Mouse (Mus musculus): ENCODE measurements at regions not wholly inside any gene's neighbourhood (a gene's known extent, or its start where the extent isn't known, plus 50 kb on each side); places are given as distances from the start of the nearest gene placed in this dataset.

DNA sequence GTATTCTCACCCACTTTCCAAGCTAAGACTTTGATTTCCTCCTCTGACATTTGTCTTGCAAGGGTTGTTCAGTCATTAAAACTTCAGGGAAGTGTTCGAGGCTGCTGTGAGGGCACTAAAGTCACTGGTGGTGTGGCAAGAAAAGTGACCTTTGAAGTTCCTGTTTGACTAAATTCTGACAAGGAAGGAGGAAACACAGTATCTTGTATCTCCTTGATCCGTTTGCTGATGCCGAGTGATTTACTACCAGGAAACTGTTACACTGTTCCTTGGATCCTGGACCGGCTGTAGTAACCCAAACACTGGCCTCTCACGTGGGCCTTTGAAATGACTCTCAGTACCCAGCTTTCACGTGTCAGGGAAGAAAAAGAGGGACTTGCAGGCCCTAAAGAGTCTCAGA, 53.5 kb upstream of the Ralgapa2 start:
- TF ChIP-seq CTCF (IDR thresholded peaks at IDR 0.05; ENCODE audit: low read depth): no peak
- peak; percentile 95 for ATAC-seq
- no peaks in the 10 kb centered on the region for H3K9me3 ChIP-seq (ENCODE audit: control insufficient read depth)
- H3K27ac ChIP-seq (ENCODE audit: low read depth, low read length): no peak overlapping the region
- no peaks in the 10 kb centered on the region; the same call in 1 of the 2 replicates for H3K4me1 ChIP-seq (replicated peaks; ENCODE audit: control insufficient read depth, insufficient read depth, low read length)
- 16% methylated on average over 6 of the region's 6 CpGs for WGBS
- H3K4me2 ChIP-seq (replicated peaks; ENCODE audit: low read depth): no peak overlapping the region
- H3K9ac ChIP-seq (ENCODE audit: low read depth, low read length): no peak overlapping the region
- H3K36me3 ChIP-seq (ENCODE audit: control insufficient read depth, insufficient read depth): no peaks in the 10 kb centered on the region
- no peaks in the 10 kb centered on the region for H3K27me3 ChIP-seq (replicated peaks; ENCODE audit: control insufficient read depth, insufficient read depth, low read length)
- H3K4me3 ChIP-seq (ENCODE audit: low read depth, low read length): no peak overlapping the region

DNA sequence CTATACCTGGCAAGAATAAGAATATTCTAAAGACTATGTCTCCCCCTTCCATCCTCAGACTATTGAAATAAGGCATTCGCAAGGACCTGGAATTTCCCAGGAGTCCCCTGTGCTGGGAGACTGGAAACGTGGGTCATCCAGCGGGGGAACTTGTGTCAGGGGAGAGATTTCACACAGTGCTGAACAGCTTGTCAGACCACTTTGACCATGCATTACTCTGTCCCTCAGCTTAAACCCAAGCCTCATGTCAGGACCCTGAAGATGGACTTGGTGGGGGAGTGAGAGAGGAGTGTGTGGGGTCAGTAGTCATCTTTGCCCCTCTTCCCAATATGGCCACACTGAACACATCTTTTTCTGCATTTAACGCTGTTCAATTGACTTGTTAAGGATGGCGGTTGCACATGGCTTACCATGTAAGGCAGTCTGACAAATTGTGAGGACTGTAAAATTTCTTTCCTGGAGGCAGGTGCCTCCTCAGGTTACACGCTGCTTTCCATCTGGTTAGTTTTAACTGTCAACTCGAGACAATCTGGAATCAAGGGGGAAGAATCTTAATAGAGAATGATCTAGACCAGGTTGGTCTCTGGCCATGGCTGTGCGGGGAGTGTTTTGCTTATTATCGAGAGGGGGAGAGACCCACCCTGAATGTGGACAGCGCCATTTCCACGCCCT, 56.2 kb upstream of the Ralgapa2 start:
- no peak overlapping the region for H3K4me2 ChIP-seq (replicated peaks; ENCODE audit: low read depth)
- H3K27me3 ChIP-seq (replicated peaks; ENCODE audit: control insufficient read depth, insufficient read depth, low read length): no peaks in the 10 kb centered on the region
- no peaks in the 10 kb centered on the region for H3K4me1 ChIP-seq (replicated peaks; ENCODE audit: control insufficient read depth, insufficient read depth, low read length)
- no peak for ATAC-seq
- no peaks in the 10 kb centered on the region for H3K9me3 ChIP-seq (ENCODE audit: control insufficient read depth)
- WGBS: 71% methylated on average over 11 of the region's 11 CpGs
- no peak overlapping the region for H3K4me3 ChIP-seq (ENCODE audit: low read depth, low read length)
- H3K27ac ChIP-seq (ENCODE audit: low read depth, low read length): no peak overlapping the region
- H3K9ac ChIP-seq (ENCODE audit: low read depth, low read length): no peak overlapping the region
- no peak for TF ChIP-seq CTCF (IDR thresholded peaks at IDR 0.05; ENCODE audit: low read depth)
- H3K36me3 ChIP-seq (ENCODE audit: control insufficient read depth, insufficient read depth): no peaks in the 10 kb centered on the region

DNA sequence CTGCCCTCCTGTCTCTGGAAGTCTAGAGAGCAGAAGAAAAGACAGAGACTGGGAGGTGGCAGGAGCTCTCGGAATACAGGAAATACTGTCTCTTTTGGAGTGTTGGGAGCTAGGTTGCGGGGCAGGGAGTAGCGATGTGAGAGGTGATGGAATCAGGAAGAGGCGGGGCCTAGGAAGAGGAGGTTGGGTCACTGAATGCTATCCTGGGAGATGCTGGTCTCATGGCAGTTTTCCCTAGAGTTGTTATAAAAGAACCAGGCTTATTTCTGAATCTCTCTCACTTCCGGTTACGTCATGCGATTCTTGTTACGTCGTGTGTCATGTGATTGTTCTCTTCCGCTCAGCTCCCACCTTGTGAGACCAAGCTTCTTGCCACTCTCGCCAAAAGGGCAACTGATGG, 58.9 kb upstream of the Ralgapa2 start:
- no peaks in the 10 kb centered on the region for H3K36me3 ChIP-seq (ENCODE audit: control insufficient read depth, insufficient read depth)
- no peak overlapping the region for H3K4me2 ChIP-seq (replicated peaks; ENCODE audit: low read depth)
- no peak overlapping the region for H3K4me3 ChIP-seq (ENCODE audit: low read depth, low read length)
- H3K4me1 ChIP-seq (replicated peaks; ENCODE audit: control insufficient read depth, insufficient read depth, low read length): no peaks in the 10 kb centered on the region
- H3K27ac ChIP-seq (ENCODE audit: low read depth, low read length): no peak overlapping the region
- H3K9me3 ChIP-seq (ENCODE audit: control insufficient read depth): no peaks in the 10 kb centered on the region
- H3K9ac ChIP-seq (ENCODE audit: low read depth, low read length): no peak overlapping the region
- ATAC-seq: no peak
- no peaks in the 10 kb centered on the region for H3K27me3 ChIP-seq (replicated peaks; ENCODE audit: control insufficient read depth, insufficient read depth, low read length)
- 90% methylated on average over 11 of the region's 11 CpGs for WGBS
- no peak for TF ChIP-seq CTCF (IDR thresholded peaks at IDR 0.05; ENCODE audit: low read depth)

DNA sequence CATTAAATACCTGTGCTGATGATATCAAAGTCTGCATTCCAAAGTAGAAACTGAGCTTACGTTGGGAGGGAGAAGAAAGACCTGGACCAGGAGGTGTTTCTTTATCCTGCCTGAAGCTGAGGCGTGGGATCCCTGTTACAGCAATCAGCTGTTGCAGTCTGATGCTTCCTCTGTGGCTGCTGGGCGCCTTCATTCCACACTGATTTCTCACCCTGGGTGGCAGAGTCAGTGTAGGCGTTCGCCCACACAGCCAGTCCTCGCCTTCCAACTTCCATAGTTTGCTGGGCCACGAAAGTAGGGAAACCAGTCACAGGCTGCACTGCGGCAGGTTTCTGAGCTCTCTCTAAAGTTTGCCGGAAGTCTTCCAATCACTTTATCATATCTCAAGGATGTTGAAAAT, 59.7 kb upstream of the Ralgapa2 start:
- H3K36me3 ChIP-seq (ENCODE audit: control insufficient read depth, insufficient read depth): no peaks in the 10 kb centered on the region
- WGBS: 91% methylated on average over 9 of the region's 9 CpGs
- H3K9ac ChIP-seq (ENCODE audit: low read depth, low read length): no peak overlapping the region
- H3K27ac ChIP-seq (ENCODE audit: low read depth, low read length): no peak overlapping the region
- ATAC-seq: no peak
- H3K4me3 ChIP-seq (ENCODE audit: low read depth, low read length): no peak overlapping the region
- no peaks in the 10 kb centered on the region for H3K27me3 ChIP-seq (replicated peaks; ENCODE audit: control insufficient read depth, insufficient read depth, low read length)
- H3K4me2 ChIP-seq (replicated peaks; ENCODE audit: low read depth): no peak overlapping the region
- no peak for TF ChIP-seq CTCF (IDR thresholded peaks at IDR 0.05; ENCODE audit: low read depth)
- no peaks in the 10 kb centered on the region for H3K9me3 ChIP-seq (ENCODE audit: control insufficient read depth)
- no peaks in the 10 kb centered on the region for H3K4me1 ChIP-seq (replicated peaks; ENCODE audit: control insufficient read depth, insufficient read depth, low read length)

DNA sequence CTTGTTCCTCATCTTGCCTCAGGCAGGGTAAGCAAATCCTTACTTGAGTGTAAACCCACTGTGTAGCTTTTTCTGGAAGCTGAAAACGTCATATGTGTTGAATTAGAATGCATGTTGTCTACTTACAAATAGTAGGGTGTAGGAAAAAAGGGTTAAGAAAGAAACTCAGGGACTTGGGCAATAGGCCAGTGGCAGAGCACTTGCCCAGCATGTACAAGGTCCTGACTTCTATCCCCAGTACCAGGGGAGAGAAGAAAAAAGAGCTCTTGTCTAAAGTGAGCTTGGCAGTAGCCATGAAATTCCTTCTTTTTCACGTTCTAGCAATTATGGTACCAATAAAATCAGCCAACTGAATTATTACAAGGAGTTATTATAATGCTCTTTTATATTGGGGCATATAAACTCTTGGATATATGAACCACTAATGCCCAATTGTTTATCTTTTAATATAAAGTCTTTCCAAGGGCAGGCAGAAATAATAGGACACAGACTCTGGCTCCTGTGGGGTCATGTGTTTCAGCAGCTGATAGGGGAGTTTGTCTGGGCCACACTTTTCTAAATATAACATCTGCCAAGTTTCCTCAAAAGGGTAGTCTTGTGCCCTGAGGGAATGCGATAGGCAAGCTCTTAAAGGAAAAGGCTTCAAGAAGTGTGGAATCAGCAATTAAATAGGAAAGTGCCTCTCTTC, 63.6 kb upstream of the Ralgapa2 start:
- 0 out of 2 replicates have a peak, but pooled peaks cover 4% of the 10 kb centered on the region for H3K4me1 ChIP-seq (replicated peaks; ENCODE audit: control insufficient read depth, insufficient read depth, low read length)
- ATAC-seq: no peak; the same call in 1 of the 2 replicates
- no peaks in the 10 kb centered on the region for H3K36me3 ChIP-seq (ENCODE audit: control insufficient read depth, insufficient read depth)
- no peaks in the 10 kb centered on the region for H3K27me3 ChIP-seq (replicated peaks; ENCODE audit: control insufficient read depth, insufficient read depth, low read length)
- H3K4me2 ChIP-seq (replicated peaks; ENCODE audit: low read depth): no peak overlapping the region; the same call in 1 of the 2 replicates
- WGBS: 33% methylated on average over 3 of the region's 3 CpGs
- no peak for TF ChIP-seq CTCF (IDR thresholded peaks at IDR 0.05; ENCODE audit: low read depth)
- H3K4me3 ChIP-seq (ENCODE audit: low read depth, low read length): no peak overlapping the region
- no peak overlapping the region for H3K9ac ChIP-seq (ENCODE audit: low read depth, low read length)
- H3K27ac ChIP-seq (ENCODE audit: low read depth, low read length): peak overlapping the region; percentile 22
- no peaks in the 10 kb centered on the region for H3K9me3 ChIP-seq (ENCODE audit: control insufficient read depth)

DNA sequence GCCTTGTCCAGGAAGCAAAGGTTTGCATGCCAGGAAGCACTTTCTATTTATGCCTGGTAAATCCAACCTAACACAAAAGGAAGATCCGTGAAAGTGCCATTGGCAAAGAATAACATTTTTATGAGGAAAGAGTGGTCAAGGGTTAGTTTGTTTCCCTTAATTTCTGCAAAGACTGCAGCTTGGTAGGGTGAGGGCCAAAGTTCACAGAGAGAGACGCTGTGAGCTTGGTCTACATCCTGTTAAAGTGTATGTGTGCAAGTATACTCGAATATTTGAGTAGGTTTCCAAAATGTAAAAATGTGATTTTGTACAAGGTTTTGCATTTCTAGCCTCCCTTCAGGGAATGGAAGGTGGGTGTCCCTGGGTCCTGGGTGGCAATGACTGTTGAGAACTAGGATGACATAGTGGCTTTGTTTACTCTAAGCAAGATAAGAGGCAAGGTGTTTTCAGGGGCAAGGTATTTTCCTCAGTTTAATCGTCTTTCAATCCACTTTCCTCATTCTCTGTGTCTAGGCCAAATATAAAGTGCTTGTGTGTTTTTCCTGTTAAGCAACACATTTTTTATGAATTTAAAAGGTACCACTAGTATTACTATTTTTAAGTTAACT, 64.3 kb upstream of the Ralgapa2 start:
- no peak for TF ChIP-seq CTCF (IDR thresholded peaks at IDR 0.05; ENCODE audit: low read depth)
- Histone ChIP-seq H3K27me3 (replicated peaks; ENCODE audit: control insufficient read depth, insufficient read depth, low read length) (no peaks in the 10 kb centered on the region), H3K27ac (ENCODE audit: low read depth, low read length) (peak overlapping the region; percentile 24), H3K4me1 (replicated peaks; ENCODE audit: control insufficient read depth, insufficient read depth, low read length) (0 out of 2 replicates have a peak, but pooled peaks cover 4% of the 10 kb centered on the region), H3K9ac (ENCODE audit: low read depth, low read length) (no peak overlapping the region), H3K9me3 (ENCODE audit: control insufficient read depth) (no peaks in the 10 kb centered on the region), H3K36me3 (ENCODE audit: control insufficient read depth, insufficient read depth) (no peaks in the 10 kb centered on the region), H3K4me2 (replicated peaks; ENCODE audit: low read depth) (peak overlapping the region; percentile 6; the same call in 1 of the 2 replicates), H3K4me3 (ENCODE audit: low read depth, low read length) (no peak overlapping the region)
- ATAC-seq: peak; percentile 79
- 18% methylated on average over 4 of the region's 4 CpGs for WGBS

Data from intestine, postnatal 0 days (tissue).